Mouse (Mus musculus) hematopoietic stem cell, adult 5-6 weeks (primary cell): ENCODE measurements around the gene Cep44. TPM values are rescaled to one million over a fixed set of nuclear protein-coding genes. Genes with fewer than 3 reads are reported as not detected.

Experiments
- ATAC-seq, 2 experiments: fragments of 125-278 bp in 1 of 2; replicated peaks in 1 of 2; 2 replicates each; pipeline ENCODE4 v1.8.0; 2016 to 2017; ENCODE audit warnings: inconsistent platforms in 2 of 2, mild to moderate bottlenecking in 2 of 2, moderate number of reproducible peaks in 2 of 2, low read depth in 1 of 2, moderate TSS enrichment in 1 of 2; ENCODE audit not compliant: low FRiP score in 2 of 2, poor library complexity in 2 of 2, severe bottlenecking in 2 of 2, insufficient read depth in 1 of 2, low TSS enrichment in 1 of 2
- total RNA-seq: library from RNA; stranded (forward); fragments of 172-1452, 232-1000 nt; gene quantifications from 2 replicates; pipeline ENCODE4 v1.2.3, GENCODE M21; 2017

The Cep44 gene
- total RNA-seq, 1 experiment from 2014 or later, result 57.7 TPM

DNA sequence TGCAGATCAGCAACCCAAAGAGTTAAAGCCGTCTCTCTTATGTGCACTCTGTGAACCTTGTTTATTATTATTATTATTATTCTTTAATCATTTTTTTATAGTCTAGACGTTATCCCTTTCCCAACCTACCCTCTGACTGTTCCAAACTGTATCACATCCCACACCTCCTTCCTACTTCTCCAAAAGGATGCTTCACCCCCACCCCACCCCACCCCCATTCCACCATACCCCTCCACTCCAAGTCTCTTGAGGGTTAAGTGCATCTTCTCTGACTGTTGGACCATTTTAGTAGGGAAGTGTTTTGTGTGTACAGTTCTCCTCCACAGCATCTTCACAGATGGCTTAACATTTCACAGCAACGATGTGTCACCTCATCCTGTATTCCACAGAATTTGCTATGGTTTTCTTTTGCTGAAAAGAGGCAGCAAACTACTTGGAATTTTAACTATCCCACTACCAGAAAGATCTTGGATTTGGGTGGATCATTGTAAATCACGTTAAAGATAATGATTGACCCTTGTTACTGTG, 41.8 kb downstream of the Cep44 start:
- no peak for ATAC-seq

DNA sequence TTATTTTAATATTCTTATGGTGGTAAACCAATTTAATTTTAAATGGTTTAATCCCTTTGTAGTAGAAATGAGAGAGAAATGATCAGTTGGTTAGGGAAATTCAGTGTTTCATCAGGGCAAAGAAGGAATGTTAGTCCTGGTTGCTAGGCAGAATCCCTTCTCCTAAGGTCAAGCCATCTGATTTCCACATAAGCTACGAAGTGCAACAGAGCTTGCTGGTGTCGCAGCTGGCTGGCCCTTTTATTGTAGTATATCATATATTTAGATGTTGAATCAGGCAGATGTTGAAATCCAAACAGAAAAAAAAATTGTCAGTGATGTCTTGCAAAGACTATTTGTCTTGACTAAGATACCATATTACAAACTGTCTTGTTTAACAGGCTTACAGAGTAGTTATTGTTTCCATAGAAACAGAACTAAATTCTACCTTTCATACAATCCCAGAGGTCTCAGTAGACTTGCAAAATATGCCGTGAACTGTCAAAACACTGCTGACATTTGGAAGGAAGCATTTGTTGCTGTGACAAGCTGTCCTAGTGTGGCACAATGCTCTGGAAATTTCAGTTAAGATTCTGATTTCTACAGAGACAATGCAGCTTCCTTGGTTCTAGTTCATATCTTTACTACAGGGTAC, 42.4 kb downstream of the Cep44 start:
- ATAC-seq, result no peak

DNA sequence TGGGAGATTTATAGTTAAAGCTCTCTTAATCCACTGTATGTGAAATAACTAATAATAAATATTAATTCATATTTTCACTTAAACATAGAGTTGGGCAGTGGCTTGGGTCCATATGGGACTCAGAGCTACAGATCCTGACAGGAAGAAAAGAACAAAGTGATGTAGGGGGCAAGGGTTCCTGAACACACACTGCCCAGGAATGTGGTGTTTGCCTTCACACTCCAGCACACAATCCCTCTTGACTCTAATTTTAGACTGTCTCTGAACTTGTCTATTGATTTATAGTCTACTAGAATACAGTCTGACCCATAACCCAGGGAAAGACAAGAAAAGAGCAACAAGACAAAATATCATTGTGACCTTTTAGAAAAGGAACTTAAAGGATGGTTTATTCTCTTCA, 48.9 kb downstream of the Cep44 start:
- no peak for ATAC-seq

DNA sequence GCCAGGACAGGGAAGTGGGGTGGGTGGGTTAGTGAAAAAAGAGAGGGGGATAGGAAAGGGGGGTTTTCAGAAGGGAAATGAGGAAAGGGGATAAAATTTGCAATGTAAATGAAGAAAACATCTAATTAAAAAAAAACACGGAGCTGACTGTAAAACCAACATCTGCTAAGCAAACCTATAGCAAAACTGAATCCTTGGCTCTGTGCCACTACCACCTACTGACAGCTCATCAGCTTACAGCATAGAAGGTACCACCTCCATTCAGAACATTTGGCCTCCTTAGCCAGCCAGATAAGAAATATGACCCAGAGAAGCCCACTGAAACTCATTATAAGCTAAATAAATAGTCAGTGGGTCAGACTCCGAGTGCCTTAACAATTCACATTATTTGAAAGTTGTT, 61.4 kb downstream of the Cep44 start:
- no peak for ATAC-seq

GRCm38 (mm10) chr8:56486006-56486405, 64.8 kb downstream of the Cep44 start:
- ATAC-seq, result no peak

Other genes with a start within 250 kb of the Cep44 start
- gene Fbxo8, start within 50 bp of the Cep44 start, total RNA-seq, result 10.8 and 11.0 TPM in 2 replicates